8 mouse cellular contexts compared by ENCODE assay signal in the genomic region with DNA sequence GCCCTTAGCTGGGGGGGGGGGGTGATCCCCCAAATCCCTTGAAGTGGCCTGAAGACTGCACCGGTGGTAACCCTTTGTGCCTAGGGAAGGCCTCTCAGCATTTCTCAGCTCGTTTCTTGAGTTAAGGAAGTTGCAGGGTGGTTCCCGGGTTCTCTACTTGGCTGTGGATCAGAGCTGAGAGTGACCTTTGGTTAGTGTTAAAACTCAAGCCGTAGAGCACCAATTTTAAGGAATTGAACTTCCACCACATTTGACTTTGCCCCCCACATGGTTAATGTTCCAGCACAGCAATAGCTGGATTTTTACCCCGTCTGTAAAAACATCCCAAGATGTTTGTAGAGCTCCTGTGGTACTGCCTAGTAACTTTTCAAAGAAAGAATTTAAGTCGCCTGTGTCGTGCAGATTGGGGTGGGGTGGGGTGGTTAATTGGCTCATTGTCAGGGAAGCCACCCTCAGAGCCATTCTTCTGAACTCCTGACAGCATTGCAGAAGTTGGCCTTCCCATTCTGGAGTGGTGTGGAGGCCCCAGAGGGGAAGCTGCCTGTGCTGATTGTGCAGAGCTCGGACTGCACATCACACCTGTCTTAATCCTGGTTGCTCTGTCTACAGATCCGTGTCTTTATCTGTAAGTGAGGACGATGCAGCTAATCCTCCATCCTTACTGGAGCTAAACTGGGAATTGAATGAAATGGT. TPM values are rescaled to one million over a fixed set of nuclear protein-coding genes. Genes with fewer than 3 reads are reported as not detected.
DNase-seq lines count a peak whose midpoint lies in the region; ATAC-seq and TF ChIP-seq lines count a peak whose summit lies in the region.

No protein-coding gene starts in this region.

- H3K9me3 ChIP-seq in intestine, embryonic 14.5 days (ENCODE audit: control insufficient read depth, low read length): no peaks in the 10 kb centered on the region
- H3K9me3 ChIP-seq in liver, embryonic 16.5 days (replicated peaks; ENCODE audit: control insufficient read depth, low read length): no peaks in the 10 kb centered on the region

- peaks cover 31% of the 10 kb centered on the region for H3K36me3 ChIP-seq in intestine, embryonic 14.5 days (ENCODE audit: control insufficient read depth, insufficient read depth, low read length)
- no peaks in the 10 kb centered on the region; the same call in 1 of the 2 replicates for H3K36me3 ChIP-seq in liver, embryonic 16.5 days (ENCODE audit: control insufficient read depth, insufficient read depth)

- peak; percentile 88 for DNase-seq in ES-CJ7 (ENCODE audit: low read depth, low spot score)
- no peak for DNase-seq in intestine, embryonic 14.5 days (ENCODE audit: low spot score)
- no peak for DNase-seq in adrenal gland, postnatal 4 days (ENCODE audit: low spot score in 2 of 2)
- DNase-seq in adrenal gland, postnatal 14 days: no peak
- DNase-seq in gastrocnemius, postnatal 25 days: no peak

- peak overlapping the region; percentile 63 for H3K27ac ChIP-seq in bone marrow, adult 2 months (ENCODE audit: control insufficient read depth, insufficient read depth, low read depth, low read length, poor library complexity)
- H3K27ac ChIP-seq in intestine, embryonic 14.5 days (ENCODE audit: low read depth): no peak overlapping the region
- peak overlapping the region; percentile 71; the same call in 1 of the 2 replicates for H3K27ac ChIP-seq in liver, embryonic 16.5 days (ENCODE audit: low read length)

- peak overlapping the region; percentile 74 for H3K9ac ChIP-seq in intestine, embryonic 14.5 days (ENCODE audit: low read length)
- peak overlapping the region; percentile 86 for H3K9ac ChIP-seq in liver, embryonic 16.5 days (ENCODE audit: low read depth, low read length)

- no peak for TF ChIP-seq POLR2A in bone marrow, adult 2 months (IDR thresholded peaks at IDR 0.05; ENCODE audit: borderline replicate concordance, control insufficient read depth, low read depth, low read length)

- WGBS in bone marrow, adult 2 months: 20% methylated on average over 10 of the region's 10 CpGs
- 72% methylated on average over 10 of the region's 10 CpGs for WGBS in intestine, embryonic 14.5 days
- 31% methylated on average over 10 of the region's 10 CpGs for WGBS in liver, embryonic 16.5 days (ENCODE audit: insufficient replicate concordance)

- TF ChIP-seq CTCF in bone marrow, adult 2 months (IDR thresholded peaks at IDR 0.05; ENCODE audit: control insufficient read depth, insufficient read depth, low read length): no peak

- H3K27me3 ChIP-seq in intestine, embryonic 14.5 days (replicated peaks; ENCODE audit: control insufficient read depth, insufficient read depth, low read length): no peaks in the 10 kb centered on the region
- no peaks in the 10 kb centered on the region for H3K27me3 ChIP-seq in liver, embryonic 16.5 days (ENCODE audit: control insufficient read depth, insufficient read depth, low read depth, low read length)

- H3K4me2 ChIP-seq in intestine, embryonic 14.5 days (ENCODE audit: low read length): peak overlapping the region; percentile 95
- peak overlapping the region; percentile 89 for H3K4me2 ChIP-seq in liver, embryonic 16.5 days (ENCODE audit: low read depth, low read length)

- peak overlapping the region; percentile 11 for H3K4me3 ChIP-seq in bone marrow, adult 2 months (replicated peaks; ENCODE audit: control insufficient read depth, low read depth, low read length)
- H3K4me3 ChIP-seq in intestine, embryonic 14.5 days (ENCODE audit: low read depth, low read length): peak overlapping the region; percentile 92
- peak overlapping the region; percentile 88 for H3K4me3 ChIP-seq in liver, embryonic 16.5 days (ENCODE audit: low read depth, low read length)

- no peak for ATAC-seq in intestine, embryonic 14.5 days (replicated peaks; ENCODE audit: low FRiP score, low TSS enrichment, low read depth)
- ATAC-seq in liver, embryonic 16.5 days (ENCODE audit: low read depth): no peak
- ATAC-seq in monocyte, adult 5-6 weeks (replicated peaks; ENCODE audit: insufficient number of reproducible peaks, low FRiP score, low TSS enrichment, poor library complexity, severe bottlenecking): no peak

- no peaks in the 10 kb centered on the region; the same call in 1 of the 2 replicates for H3K4me1 ChIP-seq in bone marrow, adult 2 months (ENCODE audit: control insufficient read depth, insufficient read depth, low read length)
- H3K4me1 ChIP-seq in intestine, embryonic 14.5 days (replicated peaks; ENCODE audit: control insufficient read depth, insufficient read depth, low read length): peaks cover 17% of the 10 kb centered on the region
- peaks cover 36% of the 10 kb centered on the region for H3K4me1 ChIP-seq in liver, embryonic 16.5 days (ENCODE audit: control insufficient read depth, low read depth, low read length)

RNA-seq across cellular contexts. Expression of a gene that starts 1.5 kb away (rescaled TPM):
- polyA plus RNA-seq in bone marrow, adult 2 months (2011; ENCODE audit: insufficient read depth, insufficient read length, low replicate concordance, missing spikeins): 17.1 and 27.3 TPM in 2 replicates
- polyA plus RNA-seq in intestine, embryonic 14.5 days (2014; fragmentation: Nextera tagmentation; extraction: Ambion mirVana): 8.9 and 10.5 TPM in 2 replicates
- polyA plus RNA-seq in liver, embryonic 16.5 days (2015; fragmentation: Nextera tagmentation; extraction: Ambion mirVana): 1.7 and 2.3 TPM in 2 replicates
- 33.8 to 54.8 TPM (median 52.4 TPM) in 3 replicates for total RNA-seq in monocyte, adult 5-6 weeks (2017)
- total RNA-seq in adrenal gland, postnatal 4 days (2021): 10 to 100 TPM; 66.6 to 68.6 TPM
- 47.1 and 52.7 TPM in 2 replicates for total RNA-seq in adrenal gland, postnatal 14 days (2021)
- 10 to 100 TPM; 12.2 to 13.5 TPM for total RNA-seq in gastrocnemius, postnatal 25 days (2021)

RNA-seq across cellular contexts. Expression of a gene that starts 10.7 kb away (rescaled TPM):
- 12.3 and 24.8 TPM in 2 replicates for polyA plus RNA-seq in bone marrow, adult 2 months (2011; ENCODE audit: insufficient read depth, insufficient read length, low replicate concordance, missing spikeins)
- 9.1 and 9.5 TPM in 2 replicates for polyA plus RNA-seq in intestine, embryonic 14.5 days (2014; fragmentation: Nextera tagmentation; extraction: Ambion mirVana)
- 2.3 and 2.5 TPM in 2 replicates for polyA plus RNA-seq in liver, embryonic 16.5 days (2015; fragmentation: Nextera tagmentation; extraction: Ambion mirVana)
- 10.0 to 26.5 TPM (median 12.6 TPM) in 3 replicates for total RNA-seq in monocyte, adult 5-6 weeks (2017)
- total RNA-seq in adrenal gland, postnatal 4 days (2021): 10 to 100 TPM; 55.4 to 56.2 TPM
- total RNA-seq in adrenal gland, postnatal 14 days (2021): 32.4 and 40.5 TPM in 2 replicates
- 10 to 100 TPM; 20.1 to 20.3 TPM for total RNA-seq in gastrocnemius, postnatal 25 days (2021)

RNA-seq across cellular contexts. Expression of a gene that starts 36.2 kb away (rescaled TPM):
- polyA plus RNA-seq in bone marrow, adult 2 months (2011; ENCODE audit: insufficient read depth, insufficient read length, low replicate concordance, missing spikeins): 4.6 and 8.6 TPM in 2 replicates
- polyA plus RNA-seq in intestine, embryonic 14.5 days (2014; fragmentation: Nextera tagmentation; extraction: Ambion mirVana): 30.7 and 38.7 TPM in 2 replicates
- polyA plus RNA-seq in liver, embryonic 16.5 days (2015; fragmentation: Nextera tagmentation; extraction: Ambion mirVana): 16.4 and 19.8 TPM in 2 replicates
- total RNA-seq in monocyte, adult 5-6 weeks (2017): 2.9 to 7.7 TPM (median 3.3 TPM) in 3 replicates
- total RNA-seq in adrenal gland, postnatal 4 days (2021): 10 to 100 TPM; 27.3 to 33.4 TPM
- 49.3 and 52.9 TPM in 2 replicates for total RNA-seq in adrenal gland, postnatal 14 days (2021)
- 10 to 100 TPM; 56.2 to 62.1 TPM for total RNA-seq in gastrocnemius, postnatal 25 days (2021)

RNA-seq across cellular contexts. Expression of a gene that starts 41.6 kb away (rescaled TPM):
- 7.0 and 17.4 TPM in 2 replicates for polyA plus RNA-seq in bone marrow, adult 2 months (2011; ENCODE audit: insufficient read depth, insufficient read length, low replicate concordance, missing spikeins)
- 60.2 and 60.3 TPM in 2 replicates for polyA plus RNA-seq in intestine, embryonic 14.5 days (2014; fragmentation: Nextera tagmentation; extraction: Ambion mirVana)
- polyA plus RNA-seq in liver, embryonic 16.5 days (2015; fragmentation: Nextera tagmentation; extraction: Ambion mirVana): 17.6 and 18.7 TPM in 2 replicates
- 2.6 to 7.1 TPM (median 6.6 TPM) in 3 replicates for total RNA-seq in monocyte, adult 5-6 weeks (2017)
- 10 to 100 TPM; 17.5 to 18.5 TPM for total RNA-seq in adrenal gland, postnatal 4 days (2021)
- 13.9 and 18.3 TPM in 2 replicates for total RNA-seq in adrenal gland, postnatal 14 days (2021)
- total RNA-seq in gastrocnemius, postnatal 25 days (2021): 1 to 10 TPM; 2.4 to 3.1 TPM

RNA-seq across cellular contexts. Expression of a gene that starts 43.2 kb away (rescaled TPM):
- polyA plus RNA-seq in bone marrow, adult 2 months (2011; ENCODE audit: insufficient read depth, insufficient read length, low replicate concordance, missing spikeins): 11.0 and 24.6 TPM in 2 replicates
- polyA plus RNA-seq in intestine, embryonic 14.5 days (2014; fragmentation: Nextera tagmentation; extraction: Ambion mirVana): 71.1 and 74.1 TPM in 2 replicates
- 22.5 and 22.8 TPM in 2 replicates for polyA plus RNA-seq in liver, embryonic 16.5 days (2015; fragmentation: Nextera tagmentation; extraction: Ambion mirVana)
- total RNA-seq in monocyte, adult 5-6 weeks (2017): 5.2 to 12.6 TPM (median 8.4 TPM) in 3 replicates
- total RNA-seq in adrenal gland, postnatal 4 days (2021): 10 to 100 TPM; 25.1 to 26.2 TPM
- 21.8 and 22.2 TPM in 2 replicates for total RNA-seq in adrenal gland, postnatal 14 days (2021)
- 1 to 10 TPM; 4.3 to 4.8 TPM for total RNA-seq in gastrocnemius, postnatal 25 days (2021)

Comparison
In these comparisons a context has a peak if more than half of its experiments do, and no peak if none do; other contexts are left out.
1. H3K4me3 ChIP-seq: peak in every context shown above with its lines; median percentile 92 in intestine, embryonic 14.5 days; 88 in liver, embryonic 16.5 days; 11 in bone marrow, adult 2 months.